Mouse (Mus musculus) thymus, adult 2 months (tissue): ENCODE measurements around the gene Pou3f1. TPM values are rescaled to one million over a fixed set of nuclear protein-coding genes. Genes with fewer than 3 reads are reported as not detected.

Source experiments
- DNase-seq: peaks from one replicate; pipeline ENCODE4 v3.0.0; 2021
- H3K27ac ChIP-seq: fragments of 200-500 bp; 2 replicates; pipeline ENCODE4 v1.5.1; 2012; ENCODE audit warnings: low read length, control low read depth; ENCODE audit not compliant: control insufficient read depth, insufficient read depth
- H3K27me3 ChIP-seq: fragments of 200-500 bp; 2 replicates; pipeline ENCODE4 v1.6.1; 2012; ENCODE audit warnings: mild to moderate bottlenecking, low read length, moderate library complexity, mixed read lengths; ENCODE audit not compliant: control insufficient read depth, insufficient read depth
- H3K36me3 ChIP-seq: fragments of 200-500 bp; 2 replicates; pipeline ENCODE4 v1.6.1; 2012; ENCODE audit warnings: mild to moderate bottlenecking, low read length, moderate library complexity; ENCODE audit not compliant: control insufficient read depth, insufficient read depth
- H3K4me1 ChIP-seq: fragments of 200-500 bp; replicated peaks from 2 replicates; pipeline ENCODE4 v1.6.1; 2012; ENCODE audit warnings: low read length; ENCODE audit not compliant: control insufficient read depth, insufficient read depth
- H3K4me3 ChIP-seq: fragments of 200-500 bp; 2 replicates; pipeline ENCODE4 v1.5.1; 2012; ENCODE audit warnings: mild to moderate bottlenecking, low read length, control low read depth, moderate library complexity; ENCODE audit not compliant: control insufficient read depth, insufficient read depth
- CTCF ChIP-seq: fragments of 200-500 bp; IDR thresholded peaks from 2 replicates; pipeline ENCODE4 v1.5.1; 2012; ENCODE audit warnings: mild to moderate bottlenecking, control low read depth, low read length, moderate library complexity, borderline replicate concordance; ENCODE audit not compliant: control insufficient read depth, poor library complexity, insufficient read depth; ENCODE audit errors: extremely low read depth
- POLR2A ChIP-seq: fragments of 200-500 bp; IDR thresholded peaks from 2 replicates; pipeline ENCODE4 v1.6.1; 2012; ENCODE audit warnings: mild to moderate bottlenecking, low read length, control low read depth, moderate library complexity; ENCODE audit not compliant: control insufficient read depth, poor library complexity, insufficient read depth; ENCODE audit errors: extremely low read depth
- WGBS: fragments of 180-500 bp; shearing (Covaris S2); methylation state at CpG from one replicate; pipeline ENCODE4 v1.1.7; 2018; 5-methylcytosine and 5-hydroxymethylcytosine counted together
- polyA plus RNA-seq: library from polyadenylated mRNA; depleted of rRNA; stranded (reverse); fragments of >200 nt; gene quantifications from 2 replicates; pipeline ENCODE4 v1.2.3, GENCODE M21; 2012; rRNA removed

Gene Pou3f1
- 0.38 and 0.46 TPM in 2 replicates for polyA plus RNA-seq

GRCm38 (mm10) chr4:124656518-124656853 lies at the start of gene Pou3f1:
TSS of gene Pou3f1 (plus strand) at chr4:124656807.
- Histone ChIP-seq H3K4me1 (peaks cover 12% of the 10 kb centered on the region), H3K4me3 (peak within 1 kb of the TSS; percentile 67), H3K27ac (no peak within 1 kb of the TSS), H3K36me3 (no peaks in the 10 kb centered on the region), H3K27me3 (peaks cover 35% of the 10 kb centered on the region)
- TF ChIP-seq CTCF = no peak
- TF ChIP-seq POLR2A = no peak
- no peak for DNase-seq
- WGBS = 14% methylated on average over 15 of the region's 15 CpGs

GRCm38 (mm10) chr4:124607166-124607565 lies 49.4 kb upstream of the Pou3f1 start:
- Histone ChIP-seq H3K36me3 (no peaks in the 10 kb centered on the region), H3K27me3 (no peaks in the 10 kb centered on the region), H3K4me3 (no peak overlapping the region), H3K4me1 (no peaks in the 10 kb centered on the region), H3K27ac (no peak overlapping the region)
- DNase-seq = no peak
- no peak for TF ChIP-seq CTCF
- no peak for TF ChIP-seq POLR2A
- 69% methylated on average over 8 of the region's 8 CpGs for WGBS

- no peaks in the 10 kb centered on the region for H3K4me1 ChIP-seq
- DNase-seq = no peak
- no peaks in the 10 kb centered on the region for H3K36me3 ChIP-seq
- H3K4me3 ChIP-seq = no peak overlapping the region
- H3K27me3 ChIP-seq = no peaks in the 10 kb centered on the region
- H3K27ac ChIP-seq = no peak overlapping the region
- 65% methylated on average over 2 of the region's 2 CpGs for WGBS
- TF ChIP-seq CTCF (no peak), POLR2A (no peak)
Measured at GRCm38 (mm10) chr4:124610066-124610465, 46.5 kb upstream of the Pou3f1 start.

- TF ChIP-seq POLR2A = no peak
- no peak for TF ChIP-seq CTCF
- DNase-seq = no peak
- 84% methylated on average over 2 of the region's 2 CpGs for WGBS
- Histone ChIP-seq H3K4me1 (no peaks in the 10 kb centered on the region), H3K4me3 (no peak within 1 kb of the TSS), H3K27ac (no peak within 1 kb of the TSS), H3K36me3 (no peaks in the 10 kb centered on the region), H3K27me3 (no peaks in the 10 kb centered on the region)
Measured at GRCm38 (mm10) chr4:124610703-124611102, 45.9 kb upstream of the Pou3f1 start, which contains the start of gene 3100002H09Rik. TSS of gene 3100002H09Rik (minus strand) at chr4:124610803.

GRCm38 (mm10) chr4:124611768-124612167 lies 44.8 kb upstream of the Pou3f1 start:
- no peaks in the 10 kb centered on the region for H3K27me3 ChIP-seq
- no peak for DNase-seq
- no peak overlapping the region for H3K4me3 ChIP-seq
- 66% methylated on average over 4 of the region's 4 CpGs for WGBS
- H3K27ac ChIP-seq = no peak overlapping the region
- no peak for TF ChIP-seq POLR2A
- no peak for TF ChIP-seq CTCF
- H3K36me3 ChIP-seq = no peaks in the 10 kb centered on the region
- no peaks in the 10 kb centered on the region for H3K4me1 ChIP-seq

- Histone ChIP-seq H3K27ac (no peak overlapping the region), H3K4me1 (no peaks in the 10 kb centered on the region), H3K36me3 (no peaks in the 10 kb centered on the region), H3K4me3 (no peak overlapping the region), H3K27me3 (0 out of 2 replicates have a peak, but pooled peaks cover 2% of the 10 kb centered on the region)
- TF ChIP-seq POLR2A = no peak
- TF ChIP-seq CTCF = no peak
- no peak for DNase-seq
- 10% methylated on average over 1 of the region's 1 CpGs for WGBS
Measured at GRCm38 (mm10) chr4:124614189-124614588, 42.4 kb upstream of the Pou3f1 start.

GRCm38 (mm10) chr4:124615406-124615960 lies 41.1 kb upstream of the Pou3f1 start:
- Histone ChIP-seq H3K4me1 (no peaks in the 10 kb centered on the region), H3K4me3 (no peak overlapping the region), H3K27ac (no peak overlapping the region), H3K27me3 (0 out of 2 replicates have a peak, but pooled peaks cover 2% of the 10 kb centered on the region), H3K36me3 (no peaks in the 10 kb centered on the region)
- TF ChIP-seq POLR2A (no peak), CTCF (no peak)
- WGBS = 56% methylated on average over 14 of the region's 14 CpGs
- no peak for DNase-seq
